Mouse (Mus musculus) lung, adult 2 months (tissue): ENCODE measurements at regions not wholly inside any gene's neighbourhood (a gene's known extent, or its start where the extent isn't known, plus 50 kb on each side); places are given as distances from the start of the nearest gene placed in this dataset.

Experiments used
- DNase-seq: peaks from one replicate; pipeline ENCODE4 v3.0.0; 2022
- H3K4me1 ChIP-seq: fragments of 200-500 bp; 2 replicates; pipeline ENCODE4 v1.6.1; 2011; ENCODE audit warnings: low read length; ENCODE audit not compliant: control insufficient read depth, insufficient read depth
- H3K4me3 ChIP-seq: fragments of 200-500 bp; replicated peaks from 2 replicates; pipeline ENCODE3; 2011; ENCODE audit warnings: low read depth, mild to moderate bottlenecking, control low read depth, low read length; ENCODE audit errors: extremely low read depth
- CTCF ChIP-seq: fragments of 200-500 bp; IDR thresholded peaks from 2 replicates; pipeline ENCODE4 v1.5.1; 2011; ENCODE audit warnings: mild to moderate bottlenecking, low read length, control low read depth; ENCODE audit not compliant: insufficient read depth
- POLR2A ChIP-seq: fragments of 200-500 bp; IDR thresholded peaks from 2 replicates; pipeline ENCODE4 v1.6.1; 2011; ENCODE audit warnings: low read depth, mild to moderate bottlenecking, control low read depth, low read length, borderline replicate concordance; ENCODE audit errors: extremely low read depth
- WGBS: fragments of 180-500 bp; shearing (Covaris S2); methylation state at CpG from one replicate; pipeline ENCODE4 v1.1.7; 2018; 5-methylcytosine and 5-hydroxymethylcytosine counted together

DNA sequence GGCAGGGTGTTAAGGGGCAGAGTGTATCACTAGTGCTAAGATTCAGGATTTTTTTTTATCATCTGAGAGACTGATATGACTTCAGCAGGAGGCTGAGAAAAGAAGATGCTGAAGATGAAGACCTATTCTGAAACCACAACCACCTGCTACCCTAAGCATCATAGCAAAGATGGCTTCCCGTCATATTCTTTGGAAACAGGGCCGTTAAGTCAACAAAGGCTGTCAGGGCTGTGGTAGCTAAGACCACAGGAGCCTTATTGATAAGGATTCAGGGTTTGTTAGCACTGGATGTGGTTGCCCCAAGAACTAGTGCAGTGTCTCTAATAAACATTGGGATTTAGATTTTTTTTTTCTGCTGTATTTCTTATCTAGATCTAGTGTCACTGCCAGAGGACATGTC is 56.7 kb upstream of the Rasgrp1 start:
- no peak for TF ChIP-seq CTCF
- no peak for TF ChIP-seq POLR2A
- H3K4me1 ChIP-seq: no peaks in the 10 kb centered on the region
- H3K4me3 ChIP-seq: no peak overlapping the region
- no peak for DNase-seq
- WGBS: 61% methylated on average over 2 of the region's 2 CpGs

- H3K4me1 ChIP-seq: no peaks in the 10 kb centered on the region
- TF ChIP-seq CTCF (no peak), POLR2A (no peak)
- H3K4me3 ChIP-seq: no peak overlapping the region
- 77% methylated on average over 4 of the region's 4 CpGs for WGBS
- DNase-seq: no peak
These were observed 60.8 kb upstream of the Rasgrp1 start for GRCm38 (mm10) chr2:117403425-117404175.

- Histone ChIP-seq H3K4me1 (no peaks in the 10 kb centered on the region), H3K4me3 (no peak overlapping the region)
- DNase-seq: no peak
- TF ChIP-seq CTCF: no peak
- 56% methylated on average over 2 of the region's 2 CpGs for WGBS
These were observed 62.7 kb upstream of the Rasgrp1 start for GRCm38 (mm10) chr2:117405453-117405852.

- Histone ChIP-seq H3K4me1 (no peaks in the 10 kb centered on the region), H3K4me3 (no peak overlapping the region)
- 67% methylated on average over 5 of the region's 5 CpGs for WGBS
- no peak for DNase-seq
- TF ChIP-seq CTCF: no peak
- no peak for TF ChIP-seq POLR2A
These were observed 65.4 kb upstream of the Rasgrp1 start for GRCm38 (mm10) chr2:117408241-117408640.

DNA sequence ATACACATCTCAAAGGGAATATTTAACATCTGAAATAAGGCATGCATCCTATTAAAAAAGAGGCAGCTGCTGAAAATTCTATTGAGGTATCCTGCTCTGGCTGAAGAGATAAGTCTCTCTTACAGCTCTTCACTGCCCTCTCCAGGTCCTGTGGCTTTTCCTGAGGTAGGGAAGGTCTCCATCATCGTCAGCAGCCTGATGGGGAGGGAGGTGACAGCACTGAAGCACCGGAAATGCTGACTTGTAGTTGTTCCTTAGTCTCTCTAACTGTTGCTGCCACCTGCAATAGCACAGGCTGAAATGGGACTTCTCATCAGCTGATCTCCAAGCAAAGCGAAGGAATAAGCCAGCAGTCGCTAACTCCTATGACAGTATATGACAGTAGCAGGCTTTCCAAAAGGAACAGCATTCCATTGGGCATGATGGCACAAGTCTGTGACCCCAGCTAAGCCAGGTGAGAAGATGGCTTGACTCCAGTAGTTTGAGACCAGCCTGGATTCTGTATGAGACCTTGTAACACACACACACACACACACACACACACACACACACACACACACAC is 69.3 kb upstream of the Rasgrp1 start:
- no peaks in the 10 kb centered on the region for H3K4me1 ChIP-seq
- 37% methylated on average over 4 of the region's 4 CpGs for WGBS
- TF ChIP-seq CTCF: no peak
- no peak for TF ChIP-seq POLR2A
- no peak overlapping the region for H3K4me3 ChIP-seq
- DNase-seq: no peak

- 63% methylated on average over 8 of the region's 8 CpGs for WGBS
- TF ChIP-seq CTCF (no peak), POLR2A (no peak)
- no peak for DNase-seq
- Histone ChIP-seq H3K4me3 (no peak overlapping the region), H3K4me1 (no peaks in the 10 kb centered on the region)
These were observed 74.6 kb upstream of the Rasgrp1 start for GRCm38 (mm10) chr2:117417229-117417970.

GRCm38 (mm10) chr2:117418121-117418615 is 75.4 kb upstream of the Rasgrp1 start:
- H3K4me1 ChIP-seq: no peaks in the 10 kb centered on the region
- no peak for DNase-seq
- no peak overlapping the region for H3K4me3 ChIP-seq
- no peak for TF ChIP-seq CTCF
- TF ChIP-seq POLR2A: no peak
- WGBS: 78% methylated on average over 8 of the region's 8 CpGs

DNA sequence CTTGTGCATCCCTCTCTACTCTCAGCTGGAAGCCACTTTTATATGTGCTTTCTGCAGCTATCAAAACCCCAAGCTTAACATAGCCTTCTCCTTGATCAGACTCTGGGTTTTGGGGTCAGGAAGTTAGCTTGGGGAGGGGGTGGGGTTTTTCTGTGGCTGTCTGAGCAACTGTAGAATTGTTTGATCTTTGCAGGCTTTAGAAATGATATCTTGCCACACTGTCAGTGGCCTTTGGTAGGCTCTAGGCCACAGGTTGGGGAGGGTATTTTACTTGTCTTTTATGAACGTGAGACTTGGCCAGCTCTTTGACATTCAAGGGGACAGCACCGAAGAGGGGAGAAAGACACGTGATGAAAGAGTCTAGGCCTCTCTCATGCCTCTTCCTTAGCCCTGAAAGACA is 75.9 kb upstream of the Rasgrp1 start:
- Histone ChIP-seq H3K4me3 (no peak overlapping the region), H3K4me1 (no peaks in the 10 kb centered on the region)
- no peak for TF ChIP-seq CTCF
- 59% methylated on average over 3 of the region's 3 CpGs for WGBS
- DNase-seq: no peak

GRCm38 (mm10) chr2:117421376-117421775 is 78.6 kb upstream of the Rasgrp1 start:
- DNase-seq: no peak
- WGBS: 53% methylated on average over 4 of the region's 4 CpGs
- Histone ChIP-seq H3K4me1 (no peaks in the 10 kb centered on the region), H3K4me3 (no peak overlapping the region)
- TF ChIP-seq POLR2A (no peak), CTCF (no peak)
